Mouse (Mus musculus) thymus, adult 2 months (tissue): ENCODE results near the gene Gm49387.

Experiments used
- CTCF ChIP-seq: fragments of 200-500 bp; IDR thresholded peaks from 2 replicates; pipeline ENCODE4 v1.5.1; 2012; ENCODE audit warnings: mild to moderate bottlenecking, control low read depth, low read length, moderate library complexity, borderline replicate concordance; ENCODE audit not compliant: control insufficient read depth, poor library complexity, insufficient read depth; ENCODE audit errors: extremely low read depth
- POLR2A ChIP-seq: fragments of 200-500 bp; IDR thresholded peaks from 2 replicates; pipeline ENCODE4 v1.6.1; 2012; ENCODE audit warnings: mild to moderate bottlenecking, low read length, control low read depth, moderate library complexity; ENCODE audit not compliant: control insufficient read depth, poor library complexity, insufficient read depth; ENCODE audit errors: extremely low read depth

- no peak for TF ChIP-seq CTCF
- TF ChIP-seq POLR2A, result no peak
Measured at GRCm38 (mm10) chr14:31660312-31661093, 19.8 kb upstream of the Gm49387 start.
